Mouse (Mus musculus): ENCODE results near the gene Arvcf. TPM values are rescaled to one million over a fixed set of nuclear protein-coding genes. Genes with fewer than 3 reads are reported as not detected.

The Arvcf gene
- 34.0 and 36.7 TPM in 2 replicates for polyA plus RNA-seq (2015; fragmentation: Nextera tagmentation; extraction: Ambion mirVana)

DNA sequence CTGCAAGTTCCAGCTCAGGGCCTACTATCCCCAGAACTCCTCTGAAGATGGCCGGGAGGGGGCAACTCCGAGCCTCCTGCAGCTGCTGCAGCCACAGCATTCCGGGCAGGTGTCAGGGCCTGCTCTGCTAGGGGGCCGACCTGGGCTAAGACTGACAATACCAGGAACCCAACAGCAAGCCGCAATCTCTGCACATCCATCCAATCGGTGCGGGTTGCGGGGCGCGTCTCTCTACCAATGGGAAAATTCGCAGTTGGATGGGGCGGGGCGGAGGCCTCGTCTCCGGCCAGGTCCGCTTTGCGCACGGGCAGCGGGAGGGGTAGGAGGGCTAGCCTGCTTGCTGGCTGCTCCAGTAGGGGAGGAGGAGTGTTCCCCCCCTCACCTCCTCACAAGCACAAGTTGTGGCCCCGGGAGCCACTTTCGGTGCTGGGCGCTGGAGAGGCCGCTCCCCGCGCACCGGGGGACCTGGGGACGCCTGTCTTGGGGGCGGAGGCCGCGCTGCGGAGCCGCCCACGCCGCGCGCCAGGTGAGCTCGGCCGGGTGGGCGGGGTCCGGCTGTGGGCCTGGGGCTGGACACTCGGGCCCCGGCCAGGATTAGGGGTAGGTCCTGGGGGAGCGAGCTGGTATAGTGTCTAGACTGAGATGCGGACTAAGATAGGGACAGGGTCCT, at the start of gene Arvcf, which contains the start of gene Tango2:
Gene Arvcf, plus strand, starts transcription at position 252 of the 670 bp plus-strand sequence.
Gene Tango2, minus strand, starts transcription at position 173 of the 670 bp plus-strand sequence.
- Histone ChIP-seq H3K9ac (ENCODE audit: low read length) (peak within 1 kb of the TSS; percentile 70), H3K27ac (ENCODE audit: low read length) (no peak within 1 kb of the TSS; the same call in 1 of the 2 replicates), H3K4me2 (ENCODE audit: low read depth, low read length) (peak within 1 kb of the TSS; percentile 99), H3K9me3 (ENCODE audit: control insufficient read depth, low read length) (no peaks in the 10 kb centered on the region), H3K36me3 (ENCODE audit: control insufficient read depth, insufficient read depth, low read length) (no peaks in the 10 kb centered on the region), H3K4me1 (replicated peaks; ENCODE audit: control insufficient read depth, insufficient read depth, low read length) (peaks cover 12% of the 10 kb centered on the region), H3K4me3 (ENCODE audit: low read length) (peak within 1 kb of the TSS; percentile 77), H3K27me3 (ENCODE audit: control insufficient read depth, insufficient read depth, low read depth, low read length) (peaks cover 19% of the 10 kb centered on the region)
- peak; percentile 82 for ATAC-seq (ENCODE audit: low read depth)
- WGBS = 0% methylated on average over 43 of the region's 44 CpGs

DNA sequence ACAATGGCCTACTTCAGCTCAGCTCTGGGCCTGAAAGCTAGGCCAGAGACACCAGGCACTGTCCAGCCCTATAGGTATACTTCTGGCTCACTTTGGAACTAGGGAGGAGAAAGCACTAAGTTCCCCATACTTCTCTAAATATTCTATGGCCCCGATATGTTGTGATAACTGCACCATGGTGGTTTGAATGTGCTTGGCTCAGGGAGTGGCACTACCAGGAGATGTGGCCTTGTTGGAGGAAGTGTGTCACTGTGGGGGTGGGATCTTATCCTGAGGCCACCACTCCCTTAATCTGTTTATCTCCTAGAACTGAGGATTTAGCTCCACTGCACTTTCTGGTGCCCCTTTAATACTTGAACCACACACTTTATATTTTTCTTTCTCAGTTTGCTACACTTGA, 39.8 kb upstream of the Arvcf start:
- Histone ChIP-seq H3K36me3 (ENCODE audit: control insufficient read depth, insufficient read depth, low read length) (0 out of 2 replicates have a peak, but pooled peaks cover 2% of the 10 kb centered on the region), H3K4me2 (ENCODE audit: low read depth, low read length) (no peak overlapping the region), H3K27ac (ENCODE audit: low read length) (no peak overlapping the region), H3K27me3 (ENCODE audit: control insufficient read depth, insufficient read depth, low read depth, low read length) (no peaks in the 10 kb centered on the region), H3K4me3 (ENCODE audit: low read length) (no peak overlapping the region), H3K9me3 (ENCODE audit: control insufficient read depth, low read length) (no peaks in the 10 kb centered on the region), H3K4me1 (replicated peaks; ENCODE audit: control insufficient read depth, insufficient read depth, low read length) (no peaks in the 10 kb centered on the region), H3K9ac (ENCODE audit: low read length) (no peak overlapping the region)
- WGBS = 83% methylated on average over 1 of the region's 1 CpGs
- ATAC-seq (ENCODE audit: low read depth) = no peak

DNA sequence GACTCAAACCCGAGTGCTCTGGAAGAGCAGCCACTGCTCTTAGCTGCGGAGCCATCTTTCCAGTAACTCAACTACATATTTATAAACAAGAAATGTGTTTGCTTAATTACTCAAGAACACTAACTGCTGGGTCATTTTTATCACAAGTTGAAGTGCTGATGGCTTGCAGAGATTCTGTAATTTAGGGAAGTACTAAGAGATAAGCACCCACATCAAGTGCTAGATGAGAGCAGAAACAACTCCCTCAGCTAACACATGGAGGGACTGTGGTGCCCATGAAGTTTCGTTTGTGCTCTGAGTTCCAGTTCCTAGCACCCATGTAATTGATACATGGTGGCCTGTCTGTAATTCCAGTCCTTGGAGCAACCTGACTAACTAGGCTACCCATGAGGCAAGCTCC, 29.0 kb upstream of the Arvcf start:
- Histone ChIP-seq H3K4me1 (replicated peaks; ENCODE audit: control insufficient read depth, insufficient read depth, low read length) (no peaks in the 10 kb centered on the region), H3K36me3 (ENCODE audit: control insufficient read depth, insufficient read depth, low read length) (no peaks in the 10 kb centered on the region), H3K27me3 (ENCODE audit: control insufficient read depth, insufficient read depth, low read depth, low read length) (no peaks in the 10 kb centered on the region), H3K27ac (ENCODE audit: low read length) (no peak overlapping the region), H3K9ac (ENCODE audit: low read length) (no peak overlapping the region), H3K9me3 (ENCODE audit: control insufficient read depth, low read length) (no peaks in the 10 kb centered on the region), H3K4me3 (ENCODE audit: low read length) (no peak overlapping the region), H3K4me2 (ENCODE audit: low read depth, low read length) (no peak overlapping the region)
- 69% methylated on average over 3 of the region's 3 CpGs for WGBS
- ATAC-seq (ENCODE audit: low read depth) = no peak

DNA sequence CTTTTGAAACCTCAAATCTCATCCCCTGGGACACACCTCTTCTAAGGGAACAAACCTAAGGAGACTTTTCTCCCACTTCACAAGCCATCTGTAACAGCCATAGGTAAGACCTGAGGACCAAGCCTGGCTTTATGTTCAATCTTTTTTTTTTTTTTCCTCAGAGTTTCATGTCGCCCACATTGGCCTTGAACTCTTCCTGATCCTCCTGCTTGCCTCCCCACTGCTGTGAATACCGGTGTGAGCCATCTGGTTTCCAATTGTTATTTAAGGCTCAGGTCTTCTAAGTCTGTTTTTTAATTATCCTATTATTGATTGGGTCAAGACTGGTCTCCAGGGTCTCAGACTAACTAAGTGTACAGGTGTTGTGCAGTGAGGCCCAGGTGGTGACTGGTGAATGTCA, 26.5 kb upstream of the Arvcf start:
- Histone ChIP-seq H3K27ac (ENCODE audit: low read length) (no peak overlapping the region), H3K27me3 (ENCODE audit: control insufficient read depth, insufficient read depth, low read depth, low read length) (no peaks in the 10 kb centered on the region), H3K9ac (ENCODE audit: low read length) (no peak overlapping the region), H3K4me3 (ENCODE audit: low read length) (no peak overlapping the region), H3K4me1 (replicated peaks; ENCODE audit: control insufficient read depth, insufficient read depth, low read length) (no peaks in the 10 kb centered on the region), H3K9me3 (ENCODE audit: control insufficient read depth, low read length) (no peaks in the 10 kb centered on the region), H3K4me2 (ENCODE audit: low read depth, low read length) (no peak overlapping the region), H3K36me3 (ENCODE audit: control insufficient read depth, insufficient read depth, low read length) (no peaks in the 10 kb centered on the region)
- WGBS = 75% methylated on average over 2 of the region's 2 CpGs
- ATAC-seq (ENCODE audit: low read depth) = no peak

DNA sequence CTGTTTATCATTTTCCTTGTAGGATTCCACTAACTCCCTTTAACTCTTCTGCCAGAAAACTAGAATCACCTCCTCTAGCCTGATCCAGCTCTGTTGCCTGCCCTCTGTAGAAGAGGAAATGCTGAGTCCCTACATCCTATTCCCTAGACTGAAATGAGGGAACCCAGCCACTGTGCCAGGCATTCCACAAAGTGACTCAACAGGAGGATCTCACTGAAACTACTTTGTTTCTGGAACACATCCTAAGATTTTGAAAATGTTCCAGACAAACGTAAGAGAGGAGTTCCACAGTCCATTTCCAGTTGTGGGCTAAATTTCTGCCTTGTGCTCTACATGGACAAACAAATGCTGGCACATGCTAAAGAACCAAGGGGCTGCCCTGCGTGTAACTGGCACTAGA, 24.5 kb upstream of the Arvcf start:
- no peak overlapping the region for H3K4me3 ChIP-seq (ENCODE audit: low read length)
- no peak overlapping the region for H3K9ac ChIP-seq (ENCODE audit: low read length)
- WGBS = 72% methylated on average over 2 of the region's 2 CpGs
- no peak overlapping the region for H3K27ac ChIP-seq (ENCODE audit: low read length)
- no peaks in the 10 kb centered on the region for H3K9me3 ChIP-seq (ENCODE audit: control insufficient read depth, low read length)
- no peak for ATAC-seq (ENCODE audit: low read depth)
- no peaks in the 10 kb centered on the region for H3K36me3 ChIP-seq (ENCODE audit: control insufficient read depth, insufficient read depth, low read length)
- no peaks in the 10 kb centered on the region for H3K4me1 ChIP-seq (replicated peaks; ENCODE audit: control insufficient read depth, insufficient read depth, low read length)
- no peak overlapping the region for H3K4me2 ChIP-seq (ENCODE audit: low read depth, low read length)
- no peaks in the 10 kb centered on the region for H3K27me3 ChIP-seq (ENCODE audit: control insufficient read depth, insufficient read depth, low read depth, low read length)

DNA sequence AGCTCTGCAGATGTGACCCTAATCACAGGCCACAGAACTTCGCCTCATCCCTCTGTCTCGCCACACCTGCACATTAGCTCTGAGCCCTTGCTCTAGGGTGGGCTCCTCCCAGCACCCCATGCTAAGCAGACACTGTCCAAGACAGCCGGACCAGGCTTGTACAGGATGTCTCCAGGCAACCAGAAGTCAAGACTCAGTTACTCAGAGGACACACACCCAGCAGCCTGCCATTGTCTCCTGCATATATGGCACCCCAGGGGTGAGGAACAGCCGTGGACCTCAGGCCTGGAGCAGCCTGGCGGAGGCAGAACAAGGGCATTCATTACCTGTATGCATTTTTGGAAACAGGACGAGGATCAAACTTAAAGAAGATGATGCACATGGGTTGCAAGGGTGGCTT, 24.0 kb upstream of the Arvcf start:
- Histone ChIP-seq H3K27me3 (ENCODE audit: control insufficient read depth, insufficient read depth, low read depth, low read length) (no peaks in the 10 kb centered on the region), H3K27ac (ENCODE audit: low read length) (no peak overlapping the region), H3K4me1 (replicated peaks; ENCODE audit: control insufficient read depth, insufficient read depth, low read length) (no peaks in the 10 kb centered on the region), H3K9me3 (ENCODE audit: control insufficient read depth, low read length) (no peaks in the 10 kb centered on the region), H3K4me3 (ENCODE audit: low read length) (no peak overlapping the region), H3K9ac (ENCODE audit: low read length) (no peak overlapping the region), H3K36me3 (ENCODE audit: control insufficient read depth, insufficient read depth, low read length) (no peaks in the 10 kb centered on the region), H3K4me2 (ENCODE audit: low read depth, low read length) (no peak overlapping the region)
- WGBS = 87% methylated on average over 6 of the region's 6 CpGs
- no peak for ATAC-seq (ENCODE audit: low read depth)

DNA sequence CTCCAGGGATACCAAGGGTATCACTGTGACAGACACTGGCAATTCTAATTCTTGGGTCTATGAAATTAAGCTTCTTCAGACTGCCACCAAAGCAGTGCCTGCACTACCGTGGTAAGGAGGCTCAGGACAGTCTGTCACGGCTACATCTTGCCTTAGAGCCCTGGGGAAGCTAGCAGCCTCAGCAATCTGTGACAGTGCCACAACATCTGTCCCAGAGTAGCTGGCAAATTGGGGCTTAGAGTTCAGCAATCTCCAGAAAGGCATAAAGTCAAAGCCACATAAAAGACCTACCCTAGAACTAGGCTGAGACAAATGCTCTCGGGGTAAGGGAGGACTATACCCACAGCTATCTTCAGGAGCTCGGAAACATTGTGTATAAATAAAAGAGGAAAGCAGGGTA, 22.2 kb upstream of the Arvcf start:
- H3K9ac ChIP-seq (ENCODE audit: low read length) = no peak overlapping the region
- H3K27ac ChIP-seq (ENCODE audit: low read length) = no peak overlapping the region
- no peaks in the 10 kb centered on the region for H3K36me3 ChIP-seq (ENCODE audit: control insufficient read depth, insufficient read depth, low read length)
- no peak overlapping the region for H3K4me3 ChIP-seq (ENCODE audit: low read length)
- no peaks in the 10 kb centered on the region for H3K27me3 ChIP-seq (ENCODE audit: control insufficient read depth, insufficient read depth, low read depth, low read length)
- no peak for ATAC-seq (ENCODE audit: low read depth)
- 60% methylated on average over 4 of the region's 4 CpGs for WGBS
- H3K4me1 ChIP-seq (replicated peaks; ENCODE audit: control insufficient read depth, insufficient read depth, low read length) = no peaks in the 10 kb centered on the region
- H3K4me2 ChIP-seq (ENCODE audit: low read depth, low read length) = no peak overlapping the region
- no peaks in the 10 kb centered on the region for H3K9me3 ChIP-seq (ENCODE audit: control insufficient read depth, low read length)

DNA sequence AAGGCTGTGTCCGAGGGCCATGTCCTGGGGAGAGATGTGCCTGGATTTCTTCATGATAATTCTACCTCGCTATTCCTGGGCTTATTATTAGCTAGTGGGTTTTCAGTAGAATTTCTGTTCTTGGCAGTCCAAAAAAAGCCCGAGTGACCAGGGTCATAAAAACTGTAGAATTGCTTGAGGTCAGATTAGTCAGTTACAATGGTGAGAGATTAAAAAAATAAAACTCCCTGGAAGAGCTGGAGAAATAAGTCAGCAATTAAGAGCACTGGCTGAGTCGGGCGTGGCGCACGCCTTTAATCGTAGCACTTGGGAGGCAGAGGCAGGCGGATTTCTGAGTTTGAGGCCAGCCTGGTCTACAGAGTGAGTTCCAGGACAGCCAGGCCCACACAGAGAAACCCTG, 20.0 kb upstream of the Arvcf start:
- Histone ChIP-seq H3K4me1 (replicated peaks; ENCODE audit: control insufficient read depth, insufficient read depth, low read length) (no peaks in the 10 kb centered on the region), H3K4me3 (ENCODE audit: low read length) (no peak overlapping the region), H3K9me3 (ENCODE audit: control insufficient read depth, low read length) (no peaks in the 10 kb centered on the region), H3K27me3 (ENCODE audit: control insufficient read depth, insufficient read depth, low read depth, low read length) (no peaks in the 10 kb centered on the region), H3K27ac (ENCODE audit: low read length) (no peak overlapping the region), H3K4me2 (ENCODE audit: low read depth, low read length) (no peak overlapping the region), H3K36me3 (ENCODE audit: control insufficient read depth, insufficient read depth, low read length) (no peaks in the 10 kb centered on the region), H3K9ac (ENCODE audit: low read length) (no peak overlapping the region)
- no peak for ATAC-seq (ENCODE audit: low read depth)
- 89% methylated on average over 9 of the region's 9 CpGs for WGBS

DNA sequence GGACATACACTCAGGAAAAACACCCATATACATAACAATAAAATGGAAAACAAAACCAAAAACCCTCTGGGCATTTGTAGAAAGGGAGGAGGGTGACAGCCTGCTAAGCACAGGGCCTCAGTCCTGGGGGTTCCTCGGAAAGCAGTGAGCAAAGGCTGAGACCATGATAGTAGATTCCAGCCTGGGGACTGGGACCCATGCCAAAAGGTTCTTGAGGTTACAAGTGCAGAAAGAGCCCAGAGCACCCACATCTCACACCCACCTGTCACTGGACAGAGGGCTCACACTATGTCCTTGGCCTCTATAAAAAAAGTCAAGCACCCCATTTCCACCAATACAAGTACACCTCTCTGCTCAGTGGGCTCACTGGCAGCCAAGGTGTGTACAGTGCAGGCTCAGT, 19.5 kb upstream of the Arvcf start:
- no peaks in the 10 kb centered on the region for H3K4me1 ChIP-seq (replicated peaks; ENCODE audit: control insufficient read depth, insufficient read depth, low read length)
- no peak overlapping the region for H3K4me3 ChIP-seq (ENCODE audit: low read length)
- no peak overlapping the region for H3K4me2 ChIP-seq (ENCODE audit: low read depth, low read length)
- no peaks in the 10 kb centered on the region for H3K9me3 ChIP-seq (ENCODE audit: control insufficient read depth, low read length)
- 54% methylated on average over 1 of the region's 1 CpGs for WGBS
- no peak overlapping the region for H3K9ac ChIP-seq (ENCODE audit: low read length)
- ATAC-seq (ENCODE audit: low read depth) = peak; percentile 34; the same call in 1 of the 2 replicates
- H3K36me3 ChIP-seq (ENCODE audit: control insufficient read depth, insufficient read depth, low read length) = no peaks in the 10 kb centered on the region
- no peaks in the 10 kb centered on the region for H3K27me3 ChIP-seq (ENCODE audit: control insufficient read depth, insufficient read depth, low read depth, low read length)
- no peak overlapping the region for H3K27ac ChIP-seq (ENCODE audit: low read length)

Data from lung, embryonic 16.5 days (tissue).